Mouse (Mus musculus) liver, embryonic 11.5 days (tissue): Measurements from ENCODE around the gene Plxna2. TPM values are rescaled to one million over a fixed set of nuclear protein-coding genes. Genes with fewer than 3 reads are reported as not detected.

Source experiments
- ATAC-seq: fragments of 200-750 bp; cut with Nextera tagmentation; replicated peaks from 2 replicates; pipeline ENCODE4 v1.8.0; 2017; ENCODE audit warnings: moderate number of reproducible peaks, mild to moderate bottlenecking, moderate TSS enrichment, moderate library complexity; ENCODE audit not compliant: low FRiP score
- DNase-seq: peaks from one replicate; pipeline ENCODE4 v3.0.0-alpha.2; 2017; ENCODE audit warnings: low spot score
- H3K27ac ChIP-seq: fragments of 300-500 bp; sonication (generic); 2 replicates; pipeline ENCODE4 v1.5.1; 2014; ENCODE audit warnings: mild to moderate bottlenecking, low read depth, low read length, control low read depth
- H3K27me3 ChIP-seq: fragments of 300-500 bp; sonication (generic); replicated peaks from 2 replicates; pipeline ENCODE4 v1.6.1; 2014; ENCODE audit warnings: low read length, mixed read lengths; ENCODE audit not compliant: control insufficient read depth, insufficient read depth
- H3K36me3 ChIP-seq: fragments of 300-500 bp; sonication (generic); 2 replicates; pipeline ENCODE4 v1.6.1; 2014; ENCODE audit warnings: mild to moderate bottlenecking, low read length, moderate library complexity, mixed read lengths; ENCODE audit not compliant: control insufficient read depth, insufficient read depth
- H3K4me1 ChIP-seq: fragments of 300-500 bp; sonication (generic); replicated peaks from 2 replicates; pipeline ENCODE4 v1.6.1; 2014; ENCODE audit warnings: low read length, mixed read lengths; ENCODE audit not compliant: control insufficient read depth, insufficient read depth
- H3K4me2 ChIP-seq: fragments of 300-500 bp; sonication (generic); 2 replicates; pipeline ENCODE4 v1.6.1; 2014; ENCODE audit warnings: mild to moderate bottlenecking, control low read depth, moderate library complexity
- H3K4me3 ChIP-seq: fragments of 300-500 bp; sonication (generic); 2 replicates; pipeline ENCODE4 v1.5.1; 2014; ENCODE audit warnings: low read depth, low read length, control low read depth
- H3K9ac ChIP-seq: fragments of 300-500 bp; sonication (generic); 2 replicates; pipeline ENCODE4 v1.6.1; 2014; ENCODE audit warnings: low read depth, low read length, control low read depth
- H3K9me3 ChIP-seq: fragments of 300-500 bp; sonication (generic); 2 replicates; pipeline ENCODE4 v1.6.1; 2016; ENCODE audit warnings: low read length, inconsistent platforms, mixed read lengths; ENCODE audit not compliant: control insufficient read depth
- WGBS: fragments of 180-500 bp; shearing (Covaris S2); extraction: QIAGEN DNeasy Blood & Tissue Kit; methylation state at CpG from one replicate; pipeline ENCODE4 v1.1.7; 2014; 5-methylcytosine and 5-hydroxymethylcytosine counted together
- microRNA-seq: library from miRNA; unstranded; fragments of <30 nt; microRNA quantifications from one replicate; pipeline ENCODE4, GENCODE M21; 2017; ENCODE audit warnings: borderline number of aligned reads
- polyA plus RNA-seq: library from polyadenylated mRNA; unstranded; fragments of >200 nt; fragmentation: Nextera tagmentation; extraction: Ambion mirVana; gene quantifications from 2 replicates; pipeline ENCODE4 v1.2.1, GENCODE M21; 2014

Gene Plxna2
- polyA plus RNA-seq, 1 experiment from 2014 or later, result 4.8 TPM

DNA sequence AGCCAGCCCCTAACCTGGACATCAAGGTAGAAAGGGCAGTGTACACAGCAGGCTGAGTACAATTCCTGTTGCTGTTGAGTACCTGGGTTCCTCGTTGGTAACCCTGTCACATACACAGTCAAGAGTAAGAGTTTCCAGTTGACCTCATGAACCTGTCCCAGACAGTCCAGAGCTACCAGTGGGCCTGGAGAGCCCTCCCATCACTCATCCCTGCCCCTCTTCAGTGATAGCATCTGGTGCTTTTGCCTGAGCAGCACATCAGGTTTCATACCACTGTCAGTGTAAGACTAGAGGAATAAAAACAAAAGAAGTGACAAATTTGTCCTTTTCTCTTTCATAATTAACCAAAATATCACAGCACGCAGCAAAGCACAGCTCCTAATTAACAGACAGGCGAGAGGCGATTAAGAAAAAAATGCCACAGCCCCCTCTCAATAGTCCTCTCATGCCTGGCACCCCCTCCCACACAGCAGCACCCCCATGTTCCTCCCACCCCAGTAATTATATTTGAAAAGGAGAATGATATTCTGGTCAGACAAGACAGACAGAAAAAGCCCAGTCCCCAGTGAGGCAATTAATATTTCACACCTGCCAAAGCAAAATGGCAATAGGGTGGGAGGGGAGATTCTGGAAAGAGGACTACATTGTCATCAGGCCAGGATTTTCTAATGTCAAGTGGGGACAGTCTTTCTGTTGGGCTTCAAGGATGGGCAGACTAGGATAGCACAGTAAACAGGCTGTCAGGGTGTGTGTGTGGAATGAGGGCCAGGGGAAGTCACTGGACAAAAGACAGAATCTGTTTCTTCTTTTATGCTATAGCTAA is 233.4 kb downstream of the Plxna2 start:
- Histone ChIP-seq H3K4me2 (no peak overlapping the region), H3K9me3 (no peaks in the 10 kb centered on the region), H3K27me3 (no peaks in the 10 kb centered on the region), H3K27ac (no peak overlapping the region), H3K36me3 (no peaks in the 10 kb centered on the region), H3K9ac (no peak overlapping the region), H3K4me3 (no peak overlapping the region), H3K4me1 (no peaks in the 10 kb centered on the region)
- DNase-seq (no peak), ATAC-seq (no peak; the same call in 1 of the 2 replicates)
- WGBS, result 78% methylated on average over 4 of the region's 4 CpGs

DNA sequence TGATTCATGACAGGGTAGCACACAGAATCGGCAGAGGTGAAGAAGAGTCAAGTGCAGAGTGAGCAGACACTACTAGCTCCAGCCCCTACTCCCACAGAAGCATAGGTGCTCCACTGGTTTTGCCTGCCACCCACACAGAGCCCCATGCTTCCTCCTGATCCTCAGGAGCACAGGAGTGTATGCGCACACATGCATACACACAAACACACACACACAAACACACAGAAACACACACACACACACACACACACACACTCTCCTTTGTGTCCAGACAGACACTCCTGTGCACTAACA is 234.0 kb downstream of the Plxna2 start:
- Histone ChIP-seq H3K4me1 (no peaks in the 10 kb centered on the region), H3K4me2 (no peak overlapping the region), H3K4me3 (no peak overlapping the region), H3K36me3 (no peaks in the 10 kb centered on the region), H3K9me3 (no peaks in the 10 kb centered on the region), H3K27ac (no peak overlapping the region), H3K9ac (no peak overlapping the region), H3K27me3 (no peaks in the 10 kb centered on the region)
- no peak for ATAC-seq
- WGBS, result 75% methylated on average over 2 of the region's 2 CpGs
- DNase-seq, result no peak

Small RNAs within 50 kb of the gene (microRNA-seq; reads per million reads assigned to microRNA genes)
- gene Mir3962, result 2.5 reads per million
